Mouse (Mus musculus) kidney, postnatal 4 days (tissue): Measurements from ENCODE around the gene Vmn1r9.
"Not testable (repeated sequence)": the region's sequence is repeated elsewhere in the genome, so short reads cannot be mapped to it uniquely, and the experiment has no call there.

ENCODE experiments used
- DNase-seq, 2 experiments: peaks; one replicate each; pipeline ENCODE4 v3.0.0; 2021; ENCODE audit warnings: mixed read lengths in 2 of 2

The Vmn1r9 gene

DNA sequence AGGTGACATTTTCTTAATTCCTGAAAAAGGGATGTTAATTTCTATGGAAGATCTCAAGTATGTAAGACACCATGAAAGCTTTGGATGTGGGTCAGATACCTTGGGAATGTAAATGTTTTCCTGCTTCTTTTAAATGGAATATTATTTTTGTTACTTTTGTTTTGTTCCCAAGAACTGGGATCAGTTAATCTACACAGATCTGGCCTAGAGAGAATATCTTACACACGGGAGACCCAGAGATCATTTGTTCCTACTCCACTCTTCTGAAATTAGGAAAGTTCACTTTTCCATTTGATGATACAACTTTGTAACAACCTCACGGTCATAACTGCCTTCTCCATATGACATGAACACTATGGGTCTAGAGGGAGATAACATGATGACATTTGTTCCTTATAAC is at the start of gene Vmn1r9:
Gene Vmn1r9, plus strand, starts transcription at position 301 of the 400 bp plus-strand sequence.
- no peak for DNase-seq

DNA sequence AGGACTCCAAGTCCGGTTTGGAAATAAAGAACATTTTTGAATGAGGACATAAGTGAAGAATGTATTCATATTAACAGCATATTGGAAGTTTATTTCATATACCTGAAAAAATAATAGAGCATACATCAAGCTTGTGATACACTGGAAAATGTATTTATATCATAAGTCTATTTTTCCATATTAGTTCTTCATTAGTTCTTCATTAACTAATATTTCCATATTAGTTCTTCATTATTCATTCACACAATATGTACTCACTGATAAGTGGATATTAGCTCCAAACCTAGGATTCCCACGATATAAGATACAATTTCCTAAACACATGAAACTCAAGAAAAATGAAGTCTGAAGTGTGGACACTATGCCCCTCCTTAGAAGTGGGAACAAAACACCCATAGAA is 41.4 kb upstream of the Vmn1r9 start, which contains the start of gene Vmn1r7:
Gene Vmn1r7, minus strand, starts transcription at position 101 of the 400 bp plus-strand sequence.
- not testable (repeated sequence) for DNase-seq

DNA sequence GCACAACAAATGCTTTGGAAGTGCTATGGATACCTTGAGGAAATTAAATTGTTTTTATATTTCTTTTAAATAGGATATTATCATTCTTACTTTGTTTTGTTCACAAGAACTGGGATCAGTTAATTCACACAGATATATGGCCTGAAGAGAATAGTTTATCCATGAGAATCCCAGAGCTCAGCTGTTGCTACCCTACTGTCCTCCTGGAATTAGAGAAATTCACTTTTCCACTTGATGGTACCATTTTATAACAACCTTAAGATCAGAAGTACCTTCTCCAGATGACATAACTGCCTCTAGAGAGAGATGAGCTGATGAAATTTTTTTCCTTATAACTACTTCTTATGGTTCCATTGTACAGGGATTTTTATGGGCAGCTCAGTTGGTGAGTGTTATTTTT is 34.6 kb upstream of the Vmn1r9 start, which contains the start of gene Vmn1r8:
Gene Vmn1r8, plus strand, starts transcription at position 301 of the 400 bp plus-strand sequence.
- no peak for DNase-seq

DNA sequence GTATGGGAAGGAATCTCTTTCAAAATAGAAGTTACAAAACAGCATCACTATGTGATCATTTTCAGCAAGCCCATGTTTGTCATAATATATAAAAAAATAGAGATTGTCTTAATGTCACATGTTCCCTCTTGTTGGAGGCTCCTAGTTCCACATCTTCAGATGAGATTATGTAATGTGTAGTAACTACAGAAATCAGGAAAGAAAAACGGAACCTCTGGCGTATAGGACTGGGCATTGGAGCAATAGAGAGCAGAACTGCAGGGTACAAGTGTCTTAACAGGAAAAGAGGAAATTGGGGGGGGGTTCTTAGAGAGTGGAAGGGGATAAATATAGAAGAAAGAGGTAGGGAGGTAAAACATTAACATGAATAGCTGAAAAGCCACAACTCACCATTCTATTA is 31.9 kb upstream of the Vmn1r9 start:
- DNase-seq, result no peak

DNA sequence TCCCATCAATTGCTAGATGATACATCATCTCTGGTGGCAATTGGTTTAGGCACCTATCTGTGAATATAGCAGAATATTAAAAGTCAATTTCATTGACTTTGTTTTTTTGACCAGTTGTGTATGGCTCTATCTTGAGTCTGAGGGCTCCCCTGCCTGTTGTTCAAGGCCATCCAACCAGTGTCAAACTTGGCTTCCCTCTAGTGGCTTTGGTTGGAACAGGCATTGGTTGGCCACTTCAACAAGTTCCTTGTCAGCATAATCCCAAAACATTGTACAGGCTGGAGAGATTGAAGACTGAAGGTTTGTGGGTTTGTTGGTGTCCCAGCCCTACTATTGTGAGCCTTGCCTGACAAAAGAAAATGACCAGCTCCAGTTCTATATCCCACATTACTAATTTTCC is 2.9 kb upstream of the Vmn1r9 start:
- peak; percentile 27 to 42 for DNase-seq

DNA sequence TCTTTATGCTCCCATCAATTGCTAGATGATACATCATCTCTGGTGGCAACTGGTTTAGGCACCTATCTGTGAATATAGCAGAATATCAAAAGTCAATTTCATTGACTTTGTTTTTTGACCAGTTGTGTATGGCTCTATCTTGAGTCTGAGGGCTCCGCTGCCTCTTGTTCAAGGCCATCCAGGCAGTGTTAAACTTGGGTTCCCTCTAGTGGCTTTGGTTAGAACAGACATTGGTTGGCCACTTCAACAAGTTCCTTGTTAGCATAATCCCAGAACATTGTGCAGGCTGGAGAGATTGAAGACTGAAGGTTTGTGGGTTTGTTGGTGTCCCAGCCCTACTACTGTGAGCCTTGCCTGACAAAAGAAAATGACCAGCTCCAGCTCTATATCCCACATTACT is 39.8 kb downstream of the Vmn1r9 start:
- DNase-seq, result no peak

DNA sequence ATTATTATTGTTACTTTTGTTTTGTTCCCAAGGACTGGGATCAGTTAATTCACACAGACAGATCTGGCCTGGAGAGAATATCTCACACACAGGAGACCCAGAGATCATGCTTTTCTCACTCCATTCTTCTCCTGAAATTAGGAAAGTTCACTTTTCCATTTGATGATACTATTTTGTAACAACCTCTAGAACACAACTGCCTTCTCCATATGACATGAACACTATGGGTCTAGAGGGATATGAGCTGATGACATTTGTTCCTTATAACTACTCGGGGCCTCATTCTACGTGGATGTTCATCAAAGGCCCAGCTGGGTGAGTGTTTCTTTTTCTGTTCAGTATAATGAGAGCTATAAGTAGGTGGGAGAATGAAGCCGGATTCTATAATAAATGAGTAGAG is 42.6 kb downstream of the Vmn1r9 start, which contains the start of gene Vmn1r10:
Gene Vmn1r10, plus strand, starts transcription at position 301 of the 400 bp plus-strand sequence.
- no peak for DNase-seq
